Mouse (Mus musculus) monocyte, adult 2 months (primary cell): ENCODE results near the gene Lad1.

ENCODE experiments used
- DNase-seq, 2 experiments: peaks; one replicate each; pipeline ENCODE4 v3.0.0; 2022; ENCODE audit warnings: low spot score in 2 of 2, low read depth in 1 of 2

Lad1 gene

GRCm38 (mm10) chr1:135872991-135873390 is 54.6 kb downstream of the Lad1 start:
- DNase-seq: no peak

DNA sequence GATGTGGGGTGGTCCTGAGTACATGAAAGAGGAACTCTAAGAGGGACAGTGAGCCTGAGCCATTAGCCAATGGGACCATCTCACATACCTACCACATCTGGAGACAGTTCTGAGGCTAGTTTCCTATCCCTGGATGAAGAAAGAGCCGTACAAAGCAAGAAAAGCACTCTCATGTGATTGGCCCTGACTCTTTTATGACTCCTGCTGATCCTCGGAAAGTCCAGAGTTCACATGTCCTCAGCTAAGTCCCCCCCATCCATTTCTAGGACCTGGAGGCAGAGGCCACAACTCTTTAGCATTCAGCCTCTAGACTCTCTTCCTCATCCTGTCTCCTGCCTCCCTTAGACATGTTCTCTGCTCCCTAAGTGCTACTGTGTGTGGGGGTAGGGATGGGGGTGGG is 58.9 kb downstream of the Lad1 start:
- no peak for DNase-seq

DNA sequence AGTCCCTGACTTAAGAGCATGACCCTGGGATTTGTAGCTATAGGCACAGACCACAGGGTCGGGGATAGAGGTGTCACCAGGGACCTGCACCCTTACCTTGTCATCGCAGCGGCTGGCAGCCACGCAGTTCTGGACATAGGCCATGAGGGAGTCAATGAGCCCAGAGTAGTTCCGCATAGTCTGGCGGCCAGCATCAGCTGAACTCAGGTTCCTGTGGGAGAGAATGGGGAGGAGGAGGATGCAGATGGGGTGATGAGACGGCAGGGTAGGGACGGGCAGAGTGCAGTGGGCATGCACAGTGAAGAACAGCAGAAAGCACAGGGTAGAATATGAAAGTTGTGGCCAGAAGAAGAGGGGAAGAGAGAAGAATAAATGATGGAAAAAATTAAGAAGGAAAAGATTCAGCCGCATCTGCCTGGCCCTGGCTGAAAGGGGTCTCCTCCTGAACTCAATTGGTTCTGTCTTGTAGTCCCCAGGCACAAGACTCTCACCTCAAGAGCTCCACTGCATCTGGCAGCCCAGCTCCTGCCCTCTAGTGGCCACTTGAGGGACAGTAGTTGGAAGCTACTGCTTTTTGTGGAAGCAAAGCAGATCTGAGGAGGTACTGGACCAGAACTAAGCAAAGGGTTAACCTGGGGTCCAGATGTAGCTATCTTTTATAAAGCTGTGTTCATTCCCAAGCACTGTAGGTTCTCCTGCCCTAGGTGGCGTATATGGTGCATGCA is 64.1 kb downstream of the Lad1 start:
- DNase-seq: no peak
